Mouse (Mus musculus) mammary gland, adult 2 months (tissue): ENCODE measurements around the gene Gmppa. TPM values are rescaled to one million over a fixed set of nuclear protein-coding genes. Genes with fewer than 3 reads are reported as not detected.

Source experiments
- polyA plus RNA-seq: library from polyadenylated mRNA; depleted of rRNA; stranded (reverse); fragments of >200 nt; gene quantifications from 2 replicates; pipeline ENCODE4 v1.2.3, GENCODE M21; 2012; ENCODE audit warnings: low replicate concordance; rRNA removed

The Gmppa gene
- 137 and 159 TPM in 2 replicates for polyA plus RNA-seq

DNA sequence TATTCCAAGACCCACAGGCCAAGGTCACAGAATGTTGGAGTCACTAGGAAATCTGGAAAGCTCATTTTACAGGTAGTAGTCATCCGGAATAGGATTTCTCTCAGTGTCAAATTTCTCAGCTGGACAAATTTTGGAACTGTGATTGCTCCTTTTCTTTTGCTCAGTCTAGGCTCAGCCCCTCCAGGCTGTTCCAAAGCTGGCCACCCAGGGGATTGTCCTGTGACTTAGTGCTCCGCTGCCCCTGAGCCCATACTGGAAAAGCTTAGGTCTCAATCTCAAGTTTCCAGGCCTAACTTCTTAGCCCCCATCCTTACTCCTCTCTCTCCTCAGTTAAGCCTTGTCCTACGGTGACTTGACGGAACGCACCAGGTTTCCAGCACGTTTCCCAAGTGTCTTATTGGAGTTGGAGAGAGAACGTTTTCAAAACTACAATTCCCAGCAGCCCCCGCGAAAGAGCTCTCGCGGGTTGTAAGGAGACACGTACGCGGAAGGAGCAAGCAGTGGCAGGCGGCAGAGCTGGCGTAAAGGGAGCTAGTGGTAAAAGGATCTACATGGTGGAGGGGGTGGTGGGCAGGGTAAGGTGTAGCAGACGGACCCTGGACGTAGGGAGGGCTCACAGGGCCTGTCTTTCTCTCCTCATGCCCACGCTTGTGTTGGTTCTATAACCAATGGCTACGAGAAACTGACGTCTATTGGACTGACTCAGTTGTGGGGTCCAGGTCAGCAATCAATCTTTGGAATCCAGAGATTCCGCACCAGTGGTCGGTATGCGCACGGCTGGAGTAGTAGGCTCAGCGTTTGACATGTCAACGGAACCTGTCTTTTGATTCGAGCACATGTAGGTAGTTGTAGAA lies at the start of gene Gmppa:
Gmppa (plus strand) TSS at position 456 of the 854 bp plus-strand sequence.

DNA sequence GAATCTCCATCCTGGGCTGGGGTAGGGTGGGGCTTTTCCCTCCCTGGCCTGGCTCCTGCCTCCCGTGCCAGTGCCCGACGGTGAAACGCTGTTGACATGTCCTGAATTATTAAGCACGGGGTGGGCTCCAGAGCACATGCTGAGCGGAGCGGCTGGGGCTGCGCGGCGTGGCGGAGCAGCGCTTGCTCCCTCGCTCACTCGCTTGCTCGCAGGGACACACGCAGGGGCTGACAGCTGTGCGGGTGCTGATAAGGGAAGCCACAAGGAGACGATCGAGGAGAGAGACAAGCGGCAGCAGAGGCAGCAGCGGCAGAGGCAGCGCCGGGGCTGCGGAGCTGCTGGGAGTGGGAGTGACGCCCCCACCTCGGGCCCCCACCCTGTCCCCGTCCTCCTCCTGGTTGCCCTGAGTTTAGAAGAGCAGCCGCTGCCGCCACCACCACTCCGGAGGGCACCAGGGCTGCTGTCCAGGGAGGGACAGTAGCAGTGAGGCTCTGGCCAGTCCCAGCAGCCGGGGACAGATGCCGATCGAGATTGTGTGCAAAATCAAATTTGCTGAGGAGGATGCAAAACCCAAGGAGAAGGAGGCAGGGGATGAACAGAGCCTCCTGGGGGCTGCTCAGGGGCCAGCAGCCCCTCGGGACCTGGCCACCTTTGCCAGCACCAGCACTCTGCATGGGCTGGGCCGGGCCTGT lies 14.7 kb downstream of the Gmppa start, which contains the start of gene Asic4:
Asic4 (plus strand) TSS at position 123 of the 692 bp plus-strand sequence.

DNA sequence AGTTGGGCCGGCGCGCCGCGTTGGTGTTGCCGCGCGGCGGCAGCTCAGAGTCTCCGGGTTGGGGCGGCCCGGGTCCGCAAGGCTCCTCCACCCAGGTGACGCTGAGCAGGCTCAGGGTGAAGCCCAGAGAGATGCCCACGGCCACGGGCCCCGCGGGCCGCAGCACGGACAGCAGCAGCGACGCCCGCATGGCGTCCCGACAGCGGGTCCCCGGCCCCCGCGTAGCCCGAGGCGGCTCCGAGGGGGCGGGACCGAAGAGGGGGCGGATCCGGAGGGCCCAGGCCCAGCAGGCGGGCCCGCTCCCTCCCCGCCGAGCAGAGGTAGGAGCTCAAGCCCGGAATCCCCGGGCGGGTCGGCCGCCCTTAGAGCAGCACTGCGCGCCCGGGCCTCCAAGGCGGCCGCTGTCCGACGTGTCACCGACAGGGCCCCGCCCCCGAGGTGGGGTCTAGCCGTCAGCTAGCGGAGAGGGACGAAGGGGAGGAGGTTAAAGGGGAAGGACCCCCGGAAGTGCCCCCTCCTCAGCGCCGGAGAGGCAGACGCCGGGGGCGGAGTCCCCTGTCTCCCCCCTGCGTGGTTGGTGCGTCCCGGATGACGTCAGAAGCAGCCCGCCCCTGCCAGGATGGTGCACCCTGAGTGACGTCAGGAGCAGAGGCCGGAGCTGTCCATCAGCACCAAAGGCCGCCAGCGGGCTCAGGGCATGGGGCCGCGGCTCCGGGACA lies 43.3 kb downstream of the Gmppa start, which contains the start of the genes Chpf and Tmem198:
Chpf (minus strand) TSS at position 392 of the 719 bp plus-strand sequence.
Tmem198 (plus strand) TSS at position 617 of the 719 bp plus-strand sequence.

Other genes with a start within 250 kb of the Gmppa start
- gene Ankzf1, start 243.8 kb upstream of the Gmppa start, polyA plus RNA-seq = 13.9 and 17.8 TPM in 2 replicates
- 70.2 and 110 TPM in 2 replicates for gene Atg9a, start 243.7 kb upstream of the Gmppa start, polyA plus RNA-seq
- 9.4 and 18.5 TPM in 2 replicates for gene Glb1l, start 225.1 kb upstream of the Gmppa start, polyA plus RNA-seq
- 187 and 188 TPM in 2 replicates for gene Stk16, start 225.1 kb upstream of the Gmppa start, polyA plus RNA-seq
- gene Tuba4a, start 216.1 kb upstream of the Gmppa start, polyA plus RNA-seq = 75.9 and 184 TPM in 2 replicates
- not detected in 2 replicates for gene A630095N17Rik, start 203.8 kb upstream of the Gmppa start, polyA plus RNA-seq
- gene Dnajb2, start 199.5 kb upstream of the Gmppa start, polyA plus RNA-seq = 50.7 and 52.0 TPM in 2 replicates
- 0.11 and 0.19 TPM in 2 replicates for gene Ptprn, start 171.4 kb upstream of the Gmppa start, polyA plus RNA-seq
- gene Resp18, start 157.5 kb upstream of the Gmppa start, polyA plus RNA-seq = not detected in 2 replicates
- 167 and 178 TPM in 2 replicates for gene Dnpep, start 117.9 kb upstream of the Gmppa start, polyA plus RNA-seq
- gene Des, start 75.6 kb upstream of the Gmppa start, polyA plus RNA-seq = 24.9 and 299 TPM in 2 replicates
- gene Speg, start 60.6 kb upstream of the Gmppa start, polyA plus RNA-seq = 28.4 and 38.3 TPM in 2 replicates
- gene Asic4, start 14.5 kb downstream of the Gmppa start, polyA plus RNA-seq = 0.08 TPM in 1 of 2 replicates, not detected in the other
- 66.9 and 145 TPM in 2 replicates for gene Chpf, start 43.4 kb downstream of the Gmppa start, polyA plus RNA-seq
- gene Tmem198, start 43.6 kb downstream of the Gmppa start, polyA plus RNA-seq = 2.6 and 4.9 TPM in 2 replicates
- 26.9 and 31.8 TPM in 2 replicates for gene Obsl1, start 70.5 kb downstream of the Gmppa start, polyA plus RNA-seq
- 10.1 and 17.2 TPM in 2 replicates for gene Inha, start 71.1 kb downstream of the Gmppa start, polyA plus RNA-seq
- gene Stk11ip, start 85.6 kb downstream of the Gmppa start, polyA plus RNA-seq = 38.0 and 64.2 TPM in 2 replicates
- 22.8 and 23.7 TPM in 2 replicates for gene Slc4a3, start 110.3 kb downstream of the Gmppa start, polyA plus RNA-seq